Mouse (Mus musculus): ENCODE results near the gene Skint9. TPM values are rescaled to one million over a fixed set of nuclear protein-coding genes. Genes with fewer than 3 reads are reported as not detected.
"Not testable (repeated sequence)": the region's sequence is repeated elsewhere in the genome, so short reads cannot be mapped to it uniquely, and the experiment has no call there.

Skint9 gene
- polyA plus RNA-seq (2012; fragmentation: generic; extraction: Trizol), result not detected
- long read RNA-seq, experiment 1, result 0 reads
- long read RNA-seq, experiment 2, result 0 reads

- Histone ChIP-seq H3K79me2 (ENCODE audit: control insufficient read depth, insufficient read depth) (no peaks in the 10 kb centered on the region), H3K4me3 (ENCODE audit: insufficient read depth, poor library complexity, severe bottlenecking) (no peak within 1 kb of the TSS), H3K79me3 (ENCODE audit: low read depth) (no peaks in the 10 kb centered on the region), H3K36me3 (ENCODE audit: control insufficient read depth, insufficient read depth) (no peaks in the 10 kb centered on the region), H3ac (ENCODE audit: control insufficient read depth, insufficient read length, low read depth) (no peak within 1 kb of the TSS), H3K27me3 (ENCODE audit: control insufficient read depth, insufficient read depth, insufficient read length) (no peaks in the 10 kb centered on the region)
- TF ChIP-seq MYOG (IDR thresholded peaks at IDR 0.05; ENCODE audit: control insufficient read depth, extremely low read depth, insufficient read length), result no peak
- no peak for TF ChIP-seq MAX (IDR thresholded peaks at IDR 0.05)
- TF ChIP-seq FOSL1 (IDR thresholded peaks at IDR 0.05; ENCODE audit: insufficient read depth, low read length, poor library complexity, severe bottlenecking), result no peak
- TF ChIP-seq CTCF (IDR thresholded peaks at IDR 0.05; ENCODE audit: control insufficient read depth, insufficient read depth, insufficient read length), result no peak
- TF ChIP-seq MYOD1 (IDR thresholded peaks at IDR 0.05; ENCODE audit: control insufficient read depth, insufficient read length, low read depth), result no peak
- TF ChIP-seq CEBPB (IDR thresholded peaks at IDR 0.05; ENCODE audit: low read depth), result no peak
- TF ChIP-seq USF1 (IDR thresholded peaks at IDR 0.05; ENCODE audit: low read depth), result no peak
Measured at GRCm38 (mm10) chr4:112433885-112434284, at the start of gene Skint9. Gene Skint9, minus strand, starts transcription at chr4:112433985.

- H3K4me3 ChIP-seq (ENCODE audit: insufficient read depth, poor library complexity, severe bottlenecking), result no peak overlapping the region
- H3K36me3 ChIP-seq (ENCODE audit: control insufficient read depth, insufficient read depth), result no peaks in the 10 kb centered on the region
- no peaks in the 10 kb centered on the region for H3K79me2 ChIP-seq (ENCODE audit: control insufficient read depth, insufficient read depth)
- no peak overlapping the region for H3ac ChIP-seq (ENCODE audit: control insufficient read depth, insufficient read length, low read depth)
- no peak for TF ChIP-seq MAX (IDR thresholded peaks at IDR 0.05)
- TF ChIP-seq FOSL1 (IDR thresholded peaks at IDR 0.05; ENCODE audit: insufficient read depth, low read length, poor library complexity, severe bottlenecking), result no peak
- no peak for TF ChIP-seq MYOG (IDR thresholded peaks at IDR 0.05; ENCODE audit: control insufficient read depth, extremely low read depth, insufficient read length)
- TF ChIP-seq CEBPB (IDR thresholded peaks at IDR 0.05; ENCODE audit: low read depth), result no peak
- no peak for TF ChIP-seq USF1 (IDR thresholded peaks at IDR 0.05; ENCODE audit: low read depth)
- TF ChIP-seq MYOD1 (IDR thresholded peaks at IDR 0.05; ENCODE audit: control insufficient read depth, insufficient read length, low read depth), result no peak
- no peak for TF ChIP-seq CTCF (IDR thresholded peaks at IDR 0.05; ENCODE audit: control insufficient read depth, insufficient read depth, insufficient read length)
- H3K79me3 ChIP-seq (ENCODE audit: low read depth), result no peaks in the 10 kb centered on the region
- no peaks in the 10 kb centered on the region for H3K27me3 ChIP-seq (ENCODE audit: control insufficient read depth, insufficient read depth, insufficient read length)
Measured at GRCm38 (mm10) chr4:112432685-112433084, 1.1 kb downstream of the Skint9 start.

- no peak overlapping the region for H3ac ChIP-seq (ENCODE audit: control insufficient read depth, insufficient read length, low read depth)
- H3K79me2 ChIP-seq (ENCODE audit: control insufficient read depth, insufficient read depth), result no peaks in the 10 kb centered on the region
- no peaks in the 10 kb centered on the region for H3K27me3 ChIP-seq (ENCODE audit: control insufficient read depth, insufficient read depth, insufficient read length)
- no peak for TF ChIP-seq FOSL1 (IDR thresholded peaks at IDR 0.05; ENCODE audit: insufficient read depth, low read length, poor library complexity, severe bottlenecking)
- TF ChIP-seq CEBPB (IDR thresholded peaks at IDR 0.05; ENCODE audit: low read depth), result no peak
- TF ChIP-seq MAX (IDR thresholded peaks at IDR 0.05), result no peak
- TF ChIP-seq MYOD1 (IDR thresholded peaks at IDR 0.05; ENCODE audit: control insufficient read depth, insufficient read length, low read depth), result no peak
- no peak for TF ChIP-seq CTCF (IDR thresholded peaks at IDR 0.05; ENCODE audit: control insufficient read depth, insufficient read depth, insufficient read length)
- TF ChIP-seq MYOG (IDR thresholded peaks at IDR 0.05; ENCODE audit: control insufficient read depth, extremely low read depth, insufficient read length), result no peak
- TF ChIP-seq USF1 (IDR thresholded peaks at IDR 0.05; ENCODE audit: low read depth), result no peak
- no peaks in the 10 kb centered on the region for H3K36me3 ChIP-seq (ENCODE audit: control insufficient read depth, insufficient read depth)
- H3K4me3 ChIP-seq (ENCODE audit: insufficient read depth, poor library complexity, severe bottlenecking), result no peak overlapping the region
- H3K79me3 ChIP-seq (ENCODE audit: low read depth), result no peaks in the 10 kb centered on the region
Measured at GRCm38 (mm10) chr4:112432223-112432622, 1.6 kb downstream of the Skint9 start.

- H3K4me3 ChIP-seq (ENCODE audit: insufficient read depth, poor library complexity, severe bottlenecking); H3K27me3 ChIP-seq (ENCODE audit: control insufficient read depth, insufficient read depth, insufficient read length); H3K79me3 ChIP-seq (ENCODE audit: low read depth); H3K36me3 ChIP-seq (ENCODE audit: control insufficient read depth, insufficient read depth); H3K79me2 ChIP-seq (ENCODE audit: control insufficient read depth, insufficient read depth); H3ac ChIP-seq (ENCODE audit: control insufficient read depth, insufficient read length, low read depth): not testable (repeated sequence)
Measured at GRCm38 (mm10) chr4:112349111-112349510, 84.7 kb downstream of the Skint9 start.

Other genes starting within 250 kb of the Skint9 start
- not detected for gene Skint3, start 201.7 kb downstream of the Skint9 start, polyA plus RNA-seq (2012; fragmentation: generic; extraction: Trizol)
- gene Skint2, start 123.2 kb upstream of the Skint9 start, polyA plus RNA-seq (2012; fragmentation: generic; extraction: Trizol), result not detected